Mouse (Mus musculus) liver, embryonic 12.5 days (tissue): ENCODE measurements around the gene Ccnc. TPM values are rescaled to one million over a fixed set of nuclear protein-coding genes. Genes with fewer than 3 reads are reported as not detected.
A peak's percentile ranks its signal among the peaks of the same experiment; 100 is the strongest.
"Not testable (repeated sequence)": the region's sequence is repeated elsewhere in the genome, so short reads cannot be mapped to it uniquely, and the experiment has no call there.

Experiments used
- ATAC-seq: fragments of 200-750 bp; cut with Nextera tagmentation; 2 replicates; pipeline ENCODE4 v1.8.0; 2017; ENCODE audit warnings: moderate number of reproducible peaks, mild to moderate bottlenecking, moderate library complexity
- H3K27ac ChIP-seq: fragments of 300-500 bp; sonication (generic); 2 replicates; pipeline ENCODE4 v1.5.1; 2016; ENCODE audit warnings: mild to moderate bottlenecking
- H3K27me3 ChIP-seq: fragments of 300-500 bp; sonication (generic); replicated peaks from 2 replicates; pipeline ENCODE4 v1.6.1; 2016; ENCODE audit warnings: mild to moderate bottlenecking, moderate library complexity
- H3K36me3 ChIP-seq: fragments of 300-500 bp; sonication (generic); 2 replicates; pipeline ENCODE4 v1.6.1; 2016; ENCODE audit warnings: mild to moderate bottlenecking, moderate library complexity
- H3K4me1 ChIP-seq: fragments of 300-500 bp; sonication (generic); 2 replicates; pipeline ENCODE4 v1.6.1; 2016
- H3K4me2 ChIP-seq: fragments of 300-500 bp; sonication (generic); 2 replicates; pipeline ENCODE4 v1.6.1; 2016; ENCODE audit warnings: mild to moderate bottlenecking, moderate library complexity
- H3K4me3 ChIP-seq: fragments of 300-500 bp; sonication (generic); 2 replicates; pipeline ENCODE4 v1.5.1; 2016; ENCODE audit warnings: mild to moderate bottlenecking, moderate library complexity
- H3K9ac ChIP-seq: fragments of 300-500 bp; sonication (generic); 2 replicates; pipeline ENCODE4 v1.6.1; 2016; ENCODE audit warnings: mild to moderate bottlenecking, moderate library complexity
- H3K9me3 ChIP-seq: fragments of 300-500 bp; sonication (generic); replicated peaks from 2 replicates; pipeline ENCODE4 v1.6.1; 2016; ENCODE audit warnings: mild to moderate bottlenecking, moderate library complexity
- WGBS: fragments of 180-500 bp; shearing (Covaris S2); methylation state at CpG from one replicate; pipeline ENCODE4 v1.1.7; 2016; ENCODE audit not compliant: insufficient replicate concordance; 5-methylcytosine and 5-hydroxymethylcytosine counted together
- polyA plus RNA-seq: library from polyadenylated mRNA; unstranded; fragments of >200 nt; fragmentation: Nextera tagmentation; extraction: Ambion mirVana; gene quantifications from 2 replicates; pipeline ENCODE4 v1.2.1, GENCODE M21; 2016

Gene Ccnc
- polyA plus RNA-seq, 1 experiment from 2014 or later = 29.1 TPM

DNA sequence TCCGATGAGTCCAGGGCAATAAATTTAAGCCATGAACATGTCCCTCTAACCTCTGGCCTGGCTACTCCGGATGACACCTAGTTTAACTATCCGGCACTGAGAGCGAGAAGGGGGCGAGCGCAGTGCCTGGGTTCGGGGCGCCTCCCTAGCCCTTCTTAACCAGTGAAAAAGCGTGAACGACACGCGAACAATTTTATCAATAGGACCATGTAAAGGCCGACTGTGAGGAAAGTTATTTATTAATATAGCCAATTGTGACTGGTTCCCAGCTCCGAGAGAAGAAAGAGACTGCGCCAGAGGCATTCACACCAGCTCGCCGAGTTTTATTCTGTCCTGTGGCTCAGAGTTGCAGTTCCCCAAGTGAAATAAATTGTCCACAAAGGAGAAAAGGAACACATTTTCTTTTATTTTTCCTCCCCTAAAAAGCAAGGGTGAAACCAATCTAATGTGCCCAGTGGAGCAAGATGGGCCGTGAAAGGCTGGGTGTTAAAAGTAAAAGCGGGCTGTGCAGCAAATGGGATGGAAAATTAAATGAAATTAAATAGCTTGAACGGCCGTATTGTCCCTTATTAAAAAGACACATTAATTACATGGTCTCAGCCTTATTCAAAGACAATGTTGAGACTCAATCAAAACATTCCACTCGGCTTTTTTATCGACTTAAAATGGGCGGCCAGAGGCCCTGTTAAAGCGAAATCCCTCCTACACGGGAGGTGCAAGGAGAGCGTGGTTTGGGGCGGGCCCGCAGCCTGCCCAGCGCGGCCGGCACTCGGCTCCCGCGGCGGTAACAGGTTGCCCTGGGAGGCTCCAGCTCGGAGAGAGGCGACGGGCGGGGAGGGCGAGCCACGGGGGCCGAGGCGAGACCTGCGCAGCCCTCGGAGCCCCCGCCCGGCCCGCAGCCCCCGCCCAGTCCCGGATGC lies 39.5 kb upstream of the Ccnc start:
- Histone ChIP-seq H3K4me2 (peak overlapping the region; percentile 70), H3K4me1 (peaks cover 9% of the 10 kb centered on the region), H3K9me3 (no peaks in the 10 kb centered on the region), H3K36me3 (no peaks in the 10 kb centered on the region), H3K4me3 (peak overlapping the region; percentile 48), H3K27ac (no peak overlapping the region), H3K9ac (peak overlapping the region; percentile 17), H3K27me3 (peaks cover 96% of the 10 kb centered on the region)
- WGBS = 5% methylated on average over 50 of the region's 51 CpGs
- ATAC-seq = peak; percentile 32; the same call in 1 of the 2 replicates

DNA sequence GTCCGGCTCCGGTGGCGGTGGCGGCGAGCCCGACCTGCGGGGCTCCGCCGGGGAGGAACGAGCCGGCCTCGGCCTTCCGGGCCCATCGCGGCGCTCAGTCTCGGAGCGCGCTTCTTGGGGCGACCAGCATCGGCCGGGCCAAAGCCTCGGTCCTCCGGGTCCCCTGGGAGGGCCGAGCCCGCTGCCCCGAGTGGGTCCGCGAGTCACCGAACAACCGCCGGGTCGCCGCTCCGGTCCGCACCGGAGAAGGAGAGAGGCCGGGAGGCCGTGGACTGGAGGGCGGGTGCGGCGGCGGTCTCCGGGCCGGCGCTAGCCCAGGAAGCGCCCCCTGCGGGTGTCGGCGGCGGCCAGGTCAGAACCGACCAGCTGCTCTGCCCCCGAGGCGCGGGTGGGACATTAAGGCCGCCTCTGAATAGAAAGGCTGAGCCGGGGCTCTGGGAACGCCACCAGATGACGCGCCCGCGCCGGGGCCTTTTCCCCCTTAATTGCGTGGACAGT lies 38.7 kb upstream of the Ccnc start:
- Histone ChIP-seq H3K4me3 (peak overlapping the region; percentile 48), H3K9ac (peak overlapping the region; percentile 17), H3K27me3 (peaks cover 96% of the 10 kb centered on the region), H3K27ac (no peak overlapping the region), H3K4me2 (peak overlapping the region; percentile 70), H3K9me3 (no peaks in the 10 kb centered on the region), H3K36me3 (no peaks in the 10 kb centered on the region), H3K4me1 (peaks cover 9% of the 10 kb centered on the region)
- ATAC-seq = peak; percentile 30; the same call in 1 of the 2 replicates
- WGBS = under 1% methylated on average over 53 of the region's 64 CpGs

DNA sequence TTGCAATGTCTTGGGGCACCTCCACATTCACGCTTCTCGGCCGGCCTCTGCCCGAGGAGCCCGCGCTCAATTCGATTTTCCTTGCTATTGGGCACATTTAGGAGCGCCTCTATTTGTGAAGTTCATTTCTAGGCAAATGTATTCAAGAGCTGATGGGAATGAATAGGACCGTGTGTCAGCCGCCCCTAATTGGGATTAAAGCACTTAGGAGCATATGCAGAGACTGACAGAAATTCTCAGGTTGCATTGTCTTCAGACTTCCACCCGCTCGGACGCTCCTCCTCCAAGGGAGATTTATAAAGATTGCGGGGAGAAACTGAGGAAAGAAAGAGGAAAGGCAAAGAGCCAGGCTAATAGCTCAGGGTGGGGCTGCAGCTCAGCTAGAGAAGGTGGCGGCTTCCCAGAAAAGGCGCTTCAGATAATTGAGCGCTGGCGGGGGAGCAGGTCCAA lies 38.0 kb upstream of the Ccnc start:
- no peak for ATAC-seq
- Histone ChIP-seq H3K27me3 (peaks cover 92% of the 10 kb centered on the region), H3K36me3 (no peaks in the 10 kb centered on the region), H3K27ac (no peak overlapping the region), H3K4me2 (no peak overlapping the region), H3K9ac (no peak overlapping the region), H3K9me3 (no peaks in the 10 kb centered on the region), H3K4me1 (peaks cover 9% of the 10 kb centered on the region), H3K4me3 (no peak overlapping the region)
- WGBS = 2% methylated on average over 18 of the region's 18 CpGs

DNA sequence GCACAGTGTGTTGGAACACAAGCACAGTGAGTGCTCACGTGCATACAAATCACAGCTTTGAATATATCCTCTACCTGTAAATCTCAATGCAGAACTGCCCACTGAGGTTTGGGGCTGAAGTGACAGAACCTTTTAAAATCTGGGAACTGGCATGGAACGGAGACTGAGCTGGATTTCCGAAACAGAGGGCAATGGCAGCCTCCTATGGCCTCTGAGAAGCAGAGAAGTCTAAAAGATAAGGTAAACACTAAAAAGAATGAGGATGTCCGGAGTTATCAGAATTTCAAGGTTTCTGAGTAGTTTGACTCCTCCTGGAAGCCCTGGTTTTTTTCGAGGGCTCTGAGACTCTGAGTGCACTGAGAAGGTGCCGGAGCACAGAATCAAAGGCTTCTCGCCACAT lies 37.3 kb upstream of the Ccnc start:
- Histone ChIP-seq H3K4me2 (no peak overlapping the region), H3K36me3 (no peaks in the 10 kb centered on the region), H3K9me3 (no peaks in the 10 kb centered on the region), H3K4me3 (no peak overlapping the region), H3K27me3 (peaks cover 84% of the 10 kb centered on the region), H3K4me1 (peaks cover 9% of the 10 kb centered on the region), H3K9ac (no peak overlapping the region), H3K27ac (no peak overlapping the region)
- WGBS = 11% methylated on average over 7 of the region's 7 CpGs
- no peak for ATAC-seq

DNA sequence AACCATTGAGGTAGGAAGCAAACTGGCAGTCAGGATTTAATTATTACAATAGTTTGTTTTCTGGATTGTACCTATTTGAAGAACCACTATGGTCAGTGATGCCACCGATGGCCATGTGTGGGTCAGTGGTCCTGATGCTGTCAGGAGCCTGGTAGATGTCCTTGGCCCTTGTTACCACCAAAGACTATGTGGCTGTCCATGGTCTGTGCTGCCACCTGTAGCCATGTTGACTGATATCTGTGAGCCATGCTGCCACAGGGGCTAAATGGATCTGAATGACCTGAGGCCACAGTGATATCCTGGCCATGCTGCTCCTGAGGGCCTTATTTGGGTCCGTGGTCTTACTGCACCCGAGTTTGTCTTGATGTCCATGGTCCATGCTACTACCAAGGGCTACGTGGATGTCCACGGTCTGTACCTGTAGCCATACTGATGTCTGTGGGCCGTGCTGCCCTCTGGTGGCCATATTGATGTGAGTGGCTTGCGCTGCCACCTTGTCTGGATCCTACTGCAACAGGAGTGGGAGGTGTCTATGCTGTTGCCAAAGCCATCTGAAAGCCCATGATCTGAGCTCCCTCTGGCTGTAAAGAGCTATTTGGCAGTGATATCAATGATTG lies 31.8 kb upstream of the Ccnc start:
- H3K36me3 ChIP-seq = no peaks in the 10 kb centered on the region
- 0 out of 2 replicates have a peak, but pooled peaks have one; percentile 13 for ATAC-seq
- H3K9me3 ChIP-seq = no peaks in the 10 kb centered on the region
- no peak overlapping the region for H3K4me3 ChIP-seq
- WGBS = 22% methylated on average over 7 of the region's 7 CpGs
- H3K27ac ChIP-seq = no peak overlapping the region
- no peak overlapping the region for H3K9ac ChIP-seq
- H3K27me3 ChIP-seq = peaks cover 35% of the 10 kb centered on the region
- H3K4me1 ChIP-seq = no peaks in the 10 kb centered on the region
- no peak overlapping the region for H3K4me2 ChIP-seq

DNA sequence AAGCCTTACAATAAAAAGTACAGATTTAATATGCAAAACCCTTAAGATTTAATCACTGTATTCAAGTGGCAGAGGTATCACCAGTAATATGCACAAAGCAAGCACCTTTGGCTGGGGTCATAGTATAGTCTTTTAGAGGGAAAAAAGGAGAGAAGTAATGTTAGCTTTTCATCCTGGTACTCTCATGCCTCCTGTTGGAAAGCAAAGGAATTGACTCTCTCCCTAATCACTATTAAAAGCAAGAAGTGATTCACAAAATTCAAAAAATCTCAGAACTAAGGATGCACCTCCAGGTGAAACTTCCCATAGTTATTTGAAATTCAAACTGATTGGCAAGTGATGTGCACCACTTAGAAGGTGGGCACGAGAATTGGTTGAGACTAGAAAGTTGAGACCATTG lies 22.5 kb upstream of the Ccnc start:
- Histone ChIP-seq H3K4me3 (no peak overlapping the region), H3K4me2 (no peak overlapping the region), H3K36me3 (no peaks in the 10 kb centered on the region), H3K27ac (no peak overlapping the region), H3K27me3 (no peaks in the 10 kb centered on the region; the same call in 1 of the 2 replicates), H3K4me1 (no peaks in the 10 kb centered on the region), H3K9ac (no peak overlapping the region), H3K9me3 (no peaks in the 10 kb centered on the region)
- WGBS = 31% methylated on average over 1 of the region's 1 CpGs
- no peak for ATAC-seq

DNA sequence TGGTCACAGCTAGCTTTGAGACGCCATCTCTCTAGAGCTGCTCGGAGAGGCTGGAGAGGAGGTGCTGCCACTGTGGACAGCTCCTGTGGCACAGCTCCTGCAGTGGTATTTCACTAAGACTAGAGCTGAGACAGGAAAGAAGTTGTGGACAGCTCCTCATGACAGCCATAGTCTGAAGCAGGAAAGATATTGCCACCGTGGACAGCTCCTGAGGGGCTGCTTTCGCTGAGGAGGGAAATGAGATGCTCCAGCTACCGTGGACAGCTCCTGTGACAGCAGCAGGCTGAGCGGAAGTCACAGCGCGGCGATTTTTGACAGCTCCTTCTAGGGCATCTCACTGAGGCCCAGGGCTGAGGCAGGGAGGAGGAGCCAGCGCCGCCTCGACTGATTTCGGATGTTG lies 15.4 kb upstream of the Ccnc start:
- Histone ChIP-seq H3K4me1 (no peaks in the 10 kb centered on the region), H3K4me2 (no peak overlapping the region)
- ATAC-seq = peak; percentile 46; the same call in 1 of the 2 replicates

DNA sequence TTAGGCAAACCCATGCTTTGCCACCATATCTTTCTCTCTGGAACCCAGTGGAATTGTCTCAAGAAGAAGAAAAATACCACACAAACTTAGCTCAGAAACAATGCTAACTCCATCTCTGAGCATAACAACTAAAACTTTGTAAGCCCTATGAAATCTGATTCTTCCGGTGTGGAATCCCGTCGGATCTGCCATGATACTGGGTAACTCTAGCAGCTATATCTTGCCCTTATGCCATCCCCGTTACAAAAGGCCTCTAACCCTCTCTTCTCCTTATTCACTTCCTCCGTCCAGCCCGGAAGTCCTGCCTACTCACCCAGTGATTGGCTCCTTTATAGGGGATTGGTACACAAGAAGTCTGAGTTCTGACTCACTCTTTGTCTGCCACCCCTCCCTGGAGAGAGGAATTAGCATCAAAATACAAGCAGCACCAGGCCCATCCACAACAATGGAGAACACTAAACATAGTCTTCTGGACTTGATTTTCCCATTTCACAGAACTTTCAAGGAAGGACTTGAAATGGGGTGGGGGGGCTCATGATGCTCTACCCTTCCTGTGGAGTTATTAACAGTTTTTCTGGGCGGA lies 4.7 kb upstream of the Ccnc start:
- Histone ChIP-seq H3K27ac (no peak overlapping the region), H3K27me3 (peaks cover 12% of the 10 kb centered on the region; the same call in 1 of the 2 replicates), H3K9ac (no peak overlapping the region), H3K4me2 (no peak overlapping the region), H3K4me3 (no peak overlapping the region), H3K36me3 (no peaks in the 10 kb centered on the region), H3K4me1 (no peaks in the 10 kb centered on the region), H3K9me3 (no peaks in the 10 kb centered on the region)
- 52% methylated on average over 7 of the region's 7 CpGs for WGBS
- ATAC-seq = no peak

More for the DNA sequence above, 15.4 kb upstream of the Ccnc start:
- Histone ChIP-seq H3K27ac (no peak overlapping the region), H3K4me3 (no peak overlapping the region), H3K9me3 (no peaks in the 10 kb centered on the region), H3K9ac (no peak overlapping the region), H3K36me3 (no peaks in the 10 kb centered on the region), H3K27me3 (no peaks in the 10 kb centered on the region)
- 5% methylated on average over 13 of the region's 13 CpGs for WGBS

DNA sequence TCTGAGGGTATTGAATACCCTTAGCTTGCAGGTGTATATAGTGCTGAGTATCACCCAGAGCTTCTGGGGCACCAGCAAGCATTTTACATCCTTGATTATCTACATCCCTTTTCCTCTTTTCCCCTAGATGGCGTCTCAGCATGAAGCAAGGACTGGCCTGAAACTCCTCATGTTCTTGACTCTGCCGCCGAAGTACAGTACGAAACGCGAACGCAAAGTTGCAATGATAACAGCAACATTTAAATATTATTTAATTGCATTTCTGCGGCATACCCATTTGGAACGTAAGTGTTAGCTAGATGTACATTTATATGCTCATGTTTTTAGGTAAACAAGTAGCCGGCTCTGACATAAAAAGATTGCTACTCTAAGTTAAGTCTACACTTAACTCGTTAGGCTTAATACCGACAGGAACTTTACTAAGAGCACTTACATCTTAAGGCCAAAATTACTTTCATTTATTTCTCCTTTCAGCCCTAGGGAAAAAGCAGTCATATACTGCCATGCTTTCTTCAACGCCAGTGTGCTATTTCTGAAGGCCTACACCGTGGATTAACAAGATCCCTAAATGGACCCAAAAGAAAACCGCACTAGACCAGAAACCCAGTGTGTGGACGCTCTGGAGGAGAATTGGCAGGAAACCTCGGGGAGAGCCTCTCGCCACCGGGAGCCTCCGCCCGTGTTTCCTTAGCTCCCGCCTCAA lies 438 bp upstream of the Ccnc start:
- peak overlapping the region; percentile 84 for H3K27ac ChIP-seq
- H3K9me3 ChIP-seq = no peaks in the 10 kb centered on the region
- no peaks in the 10 kb centered on the region for H3K36me3 ChIP-seq
- 1% methylated on average over 22 of the region's 22 CpGs for WGBS
- H3K4me2 ChIP-seq = peak overlapping the region; percentile 87
- H3K4me3 ChIP-seq = peak overlapping the region; percentile 89
- peak; percentile 36 for ATAC-seq
- H3K27me3 ChIP-seq = 0 out of 2 replicates have a peak, but pooled peaks cover 7% of the 10 kb centered on the region
- peak overlapping the region; percentile 84 for H3K9ac ChIP-seq
- peaks cover 11% of the 10 kb centered on the region for H3K4me1 ChIP-seq

DNA sequence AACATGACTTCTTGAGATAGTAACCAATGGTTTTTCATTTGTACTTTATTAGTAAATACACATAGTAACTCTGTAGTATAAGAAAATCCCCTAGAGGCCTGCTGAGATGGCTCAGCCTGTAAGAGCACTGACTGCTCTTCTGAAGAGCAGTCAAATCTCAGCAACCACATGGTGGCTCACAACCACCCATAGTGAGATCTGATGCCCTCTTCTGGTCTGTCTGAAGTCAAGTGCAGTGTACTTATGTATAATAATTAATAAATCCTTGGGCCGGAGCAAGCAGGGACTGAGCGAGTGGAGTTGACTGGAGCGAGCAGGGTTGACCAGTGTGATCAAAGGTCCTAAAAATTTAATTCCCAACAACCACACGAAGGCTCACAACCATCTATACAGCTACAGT lies 11.7 kb downstream of the Ccnc start:
- WGBS = 81% methylated on average over 4 of the region's 4 CpGs
- H3K9me3 ChIP-seq = no peaks in the 10 kb centered on the region
- no peak overlapping the region for H3K4me2 ChIP-seq
- H3K9ac ChIP-seq = no peak overlapping the region
- H3K4me1 ChIP-seq = no peaks in the 10 kb centered on the region
- no peak overlapping the region for H3K27ac ChIP-seq
- no peak overlapping the region for H3K4me3 ChIP-seq
- no peaks in the 10 kb centered on the region for H3K27me3 ChIP-seq
- peaks cover 30% of the 10 kb centered on the region for H3K36me3 ChIP-seq
- ATAC-seq = no peak; the same call in 1 of the 2 replicates

DNA sequence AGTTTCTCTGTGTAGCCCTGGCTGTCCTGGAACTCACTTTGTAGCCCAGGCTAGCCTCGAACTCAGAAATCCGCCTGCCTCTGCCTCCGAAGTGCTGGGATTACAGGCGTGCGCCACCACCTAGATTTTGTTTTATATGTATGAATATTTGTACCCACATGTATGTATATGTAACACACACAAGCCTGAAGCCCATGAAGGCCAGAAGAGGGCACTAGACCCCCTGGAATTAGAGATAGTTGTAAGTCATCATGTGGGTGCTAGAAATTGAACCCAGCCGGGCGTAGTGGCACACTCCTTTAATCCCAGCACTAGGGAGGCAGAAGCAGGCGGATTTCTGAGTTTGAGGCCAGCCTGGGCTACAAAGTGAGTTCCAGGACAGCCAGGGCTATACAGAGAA lies 16.6 kb downstream of the Ccnc start:
- H3K9me3 ChIP-seq, H3K9ac ChIP-seq, H3K27ac ChIP-seq, H3K4me2 ChIP-seq, ATAC-seq, H3K4me3 ChIP-seq, H3K4me1 ChIP-seq, H3K27me3 ChIP-seq: not testable (repeated sequence)
- 90% methylated on average over 8 of the region's 8 CpGs for WGBS
- H3K36me3 ChIP-seq = peaks cover 28% of the 10 kb centered on the region
